Mouse (Mus musculus): ENCODE results near the gene Gm20388.

The Gm20388 gene

GRCm38 (mm10) chr8:122880302-122880701 is 2969.7 kb downstream of the Gm20388 start:
- DNase-seq (ENCODE audit: low read depth, low spot score), result no peak

GRCm38 (mm10) chr8:122883671-122884070 is 2973.0 kb downstream of the Gm20388 start:
- no peak for DNase-seq (ENCODE audit: low read depth, low spot score)

GRCm38 (mm10) chr8:122891440-122891839 is 2980.8 kb downstream of the Gm20388 start:
- no peak for DNase-seq (ENCODE audit: low read depth, low spot score)

GRCm38 (mm10) chr8:122893451-122893850 is 2982.8 kb downstream of the Gm20388 start:
- no peak for DNase-seq (ENCODE audit: low read depth, low spot score)

- DNase-seq (ENCODE audit: low read depth, low spot score), result no peak
These were observed 2985.7 kb downstream of the Gm20388 start for GRCm38 (mm10) chr8:122896317-122896716.

GRCm38 (mm10) chr8:122897200-122897599 is 2986.6 kb downstream of the Gm20388 start:
- DNase-seq (ENCODE audit: low read depth, low spot score), result no peak

GRCm38 (mm10) chr8:122898018-122898417 is 2987.4 kb downstream of the Gm20388 start:
- DNase-seq (ENCODE audit: low read depth, low spot score), result no peak

- DNase-seq (ENCODE audit: low read depth, low spot score), result no peak
These were observed 2987.8 kb downstream of the Gm20388 start for GRCm38 (mm10) chr8:122898473-122898872.

GRCm38 (mm10) chr8:122899085-122899484 is 2988.4 kb downstream of the Gm20388 start:
- DNase-seq (ENCODE audit: low read depth, low spot score), result no peak

- no peak for DNase-seq (ENCODE audit: low read depth, low spot score)
These were observed 2990.8 kb downstream of the Gm20388 start for GRCm38 (mm10) chr8:122901476-122901875.

- DNase-seq (ENCODE audit: low read depth, low spot score), result no peak
These were observed 2991.4 kb downstream of the Gm20388 start for GRCm38 (mm10) chr8:122901892-122902515.

GRCm38 (mm10) chr8:122902581-122902980 is 2991.9 kb downstream of the Gm20388 start:
- no peak for DNase-seq (ENCODE audit: low read depth, low spot score)

GRCm38 (mm10) chr8:122903002-122903401 is 2992.4 kb downstream of the Gm20388 start:
- no peak for DNase-seq (ENCODE audit: low read depth, low spot score)

- no peak for DNase-seq (ENCODE audit: low read depth, low spot score)
These were observed 2993.9 kb downstream of the Gm20388 start for GRCm38 (mm10) chr8:122904496-122904895.

- DNase-seq (ENCODE audit: low read depth, low spot score), result no peak
These were observed 2994.7 kb downstream of the Gm20388 start for GRCm38 (mm10) chr8:122905346-122905745.

- DNase-seq (ENCODE audit: low read depth, low spot score), result peak; percentile 67
These were observed 2995.9 kb downstream of the Gm20388 start for GRCm38 (mm10) chr8:122906463-122907021.

GRCm38 (mm10) chr8:122912150-122912549 is 3001.5 kb downstream of the Gm20388 start:
- DNase-seq (ENCODE audit: low read depth, low spot score), result no peak

- no peak for DNase-seq (ENCODE audit: low read depth, low spot score)
These were observed 3002.2 kb downstream of the Gm20388 start for GRCm38 (mm10) chr8:122912871-122913270.

GRCm38 (mm10) chr8:122916766-122917165 is 3006.1 kb downstream of the Gm20388 start:
- no peak for DNase-seq (ENCODE audit: low read depth, low spot score)

GRCm38 (mm10) chr8:122917531-122918392 is 3007.1 kb downstream of the Gm20388 start:
- DNase-seq (ENCODE audit: low read depth, low spot score), result no peak

- DNase-seq (ENCODE audit: low read depth, low spot score), result no peak
These were observed 3007.9 kb downstream of the Gm20388 start for GRCm38 (mm10) chr8:122918438-122919107.

GRCm38 (mm10) chr8:122920890-122921289 is 3010.2 kb downstream of the Gm20388 start:
- no peak for DNase-seq (ENCODE audit: low read depth, low spot score)

All from retina, adult 2 months (tissue).